Mouse (Mus musculus) thymus, adult 2 months (tissue): ENCODE data around the gene Bcl3.

ENCODE experiments used
- CTCF ChIP-seq: fragments of 200-500 bp; IDR thresholded peaks from 2 replicates; pipeline ENCODE4 v1.5.1; 2012; ENCODE audit warnings: mild to moderate bottlenecking, control low read depth, low read length, moderate library complexity, borderline replicate concordance; ENCODE audit not compliant: control insufficient read depth, poor library complexity, insufficient read depth; ENCODE audit errors: extremely low read depth
- POLR2A ChIP-seq: fragments of 200-500 bp; IDR thresholded peaks from 2 replicates; pipeline ENCODE4 v1.6.1; 2012; ENCODE audit warnings: mild to moderate bottlenecking, low read length, control low read depth, moderate library complexity; ENCODE audit not compliant: control insufficient read depth, poor library complexity, insufficient read depth; ENCODE audit errors: extremely low read depth

DNA sequence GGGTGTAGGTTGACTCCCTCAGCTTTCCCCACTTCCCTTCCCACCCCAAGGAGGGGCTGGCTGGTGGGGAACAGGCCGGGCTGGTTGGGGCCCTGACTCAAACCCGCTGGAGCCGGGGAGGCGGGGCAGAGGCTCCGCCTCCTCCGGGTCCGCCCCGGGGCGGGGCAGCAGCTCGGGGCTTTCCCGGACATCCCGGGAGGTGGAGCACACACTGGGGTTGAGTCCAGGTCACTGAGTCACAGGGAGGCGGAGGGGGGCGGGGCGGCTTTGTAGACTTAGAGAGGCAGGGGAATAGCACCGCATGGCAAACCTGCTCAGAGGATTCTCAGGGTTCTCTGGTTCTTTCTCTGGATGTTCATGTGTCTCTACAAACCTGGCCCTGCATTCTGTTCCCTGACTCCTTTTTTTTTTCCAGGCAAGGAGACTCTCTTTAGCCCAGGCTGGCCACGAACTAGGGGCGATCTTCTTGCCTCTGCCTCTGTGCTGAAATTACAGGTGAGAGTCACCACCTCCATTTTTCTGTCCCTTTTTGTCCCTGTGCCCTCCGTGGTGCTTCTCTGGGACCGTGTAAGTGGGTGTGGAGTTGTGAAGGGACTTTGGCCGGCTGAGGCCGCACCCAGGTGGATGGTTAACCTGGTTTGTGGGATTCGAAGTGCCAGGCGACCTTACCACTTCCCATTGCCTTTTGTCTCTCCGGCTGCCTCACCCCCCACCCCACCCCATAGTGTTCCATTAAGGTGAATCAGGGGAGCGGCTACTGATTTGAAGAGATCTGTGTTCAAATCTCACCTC lies 1.8 kb upstream of the Bcl3 start:
- TF ChIP-seq CTCF (no peak), POLR2A (no peak)
